Mouse (Mus musculus) CD4-positive, CD25-positive, alpha-beta regulatory T cell (primary cell): ENCODE measurements around the gene F830045P16Rik. TPM values are rescaled to one million over a fixed set of nuclear protein-coding genes. Genes with fewer than 3 reads are reported as not detected.

Source experiments
- polyA plus RNA-seq: library from polyadenylated mRNA; unstranded; fragments of 100-300 nt; shearing (Covaris generic); gene quantifications from one replicate; pipeline ENCODE4 v1.2.1, GENCODE M21; 2017

Gene F830045P16Rik
- 0.12 TPM for polyA plus RNA-seq

DNA sequence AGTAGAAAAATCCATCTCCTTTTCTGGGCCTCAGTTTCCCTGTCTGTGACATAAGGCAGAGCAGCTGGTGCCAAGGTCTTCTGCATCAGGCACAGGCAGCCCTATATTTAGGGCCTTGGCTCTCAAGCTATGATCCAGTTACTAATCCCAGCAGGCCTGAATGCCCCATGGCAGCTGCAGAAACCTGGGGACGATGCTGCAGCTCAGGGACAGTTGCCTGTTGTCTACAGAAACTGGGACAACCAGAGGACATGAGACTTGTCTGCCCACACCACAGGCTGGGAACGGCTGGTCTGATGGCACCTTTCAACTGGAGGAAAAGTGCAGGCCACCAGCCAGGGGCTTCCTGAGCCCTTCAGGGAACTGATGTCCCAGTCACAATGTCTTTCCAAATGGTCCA, at the start of gene F830045P16Rik:
TSS of gene F830045P16Rik (minus strand) at position 226 of the 400 bp plus-strand sequence.

Other genes starting within 250 kb of the F830045P16Rik start
- gene Ckap2l, start 239.4 kb downstream of the F830045P16Rik start, polyA plus RNA-seq, result 1.9 TPM
- 0.10 TPM for gene Il1a, start 226.6 kb downstream of the F830045P16Rik start, polyA plus RNA-seq
- gene Il1b, start 165.5 kb downstream of the F830045P16Rik start, polyA plus RNA-seq, result not detected
- gene Sirpa, start 56.2 kb upstream of the F830045P16Rik start, polyA plus RNA-seq, result 2.5 TPM
- not detected for gene Pdyn, start 163.2 kb upstream of the F830045P16Rik start, polyA plus RNA-seq